Mouse (Mus musculus) neural tube, embryonic 14.5 days (tissue): ENCODE measurements around the gene Nell2. TPM values are rescaled to one million over a fixed set of nuclear protein-coding genes. Genes with fewer than 3 reads are reported as not detected.

Experiments
- ATAC-seq: fragments of 200-750 bp; cut with Nextera tagmentation; 2 replicates; pipeline ENCODE4 v1.8.0; 2017; ENCODE audit warnings: low read depth, mild to moderate bottlenecking, moderate TSS enrichment, moderate library complexity
- H3K27ac ChIP-seq: fragments of 300-500 bp; sonication (generic); 2 replicates; pipeline ENCODE4 v1.5.1; 2014; ENCODE audit warnings: low read depth, mild to moderate bottlenecking, control low read depth, low read length, moderate library complexity, mixed read lengths
- H3K27me3 ChIP-seq: fragments of 300-500 bp; sonication (generic); 2 replicates; pipeline ENCODE4 v1.6.1; 2014; ENCODE audit warnings: low read length; ENCODE audit not compliant: control insufficient read depth, insufficient read depth
- H3K36me3 ChIP-seq: fragments of 300-500 bp; sonication (generic); 2 replicates; pipeline ENCODE4 v1.6.1; 2014; ENCODE audit warnings: low read length, mixed read lengths; ENCODE audit not compliant: control insufficient read depth, insufficient read depth
- H3K4me1 ChIP-seq: fragments of 300-500 bp; sonication (generic); 2 replicates; pipeline ENCODE4 v1.6.1; 2014; ENCODE audit warnings: low read length; ENCODE audit not compliant: control insufficient read depth, insufficient read depth
- H3K4me2 ChIP-seq: fragments of 300-500 bp; sonication (generic); 2 replicates; pipeline ENCODE4 v1.6.1; 2014; ENCODE audit warnings: mild to moderate bottlenecking, low read depth, low read length, control low read depth
- H3K4me3 ChIP-seq: fragments of 300-500 bp; sonication (generic); 2 replicates; pipeline ENCODE4 v1.5.1; 2014; ENCODE audit warnings: low read depth, low read length, control low read depth, mixed read lengths
- H3K9ac ChIP-seq: fragments of 300-500 bp; sonication (generic); replicated peaks from 2 replicates; pipeline ENCODE4 v1.6.1; 2014; ENCODE audit warnings: low read depth, mild to moderate bottlenecking, control low read depth, low read length, mixed read lengths
- H3K9me3 ChIP-seq: fragments of 300-500 bp; sonication (generic); 2 replicates; pipeline ENCODE4 v1.6.1; 2016; ENCODE audit warnings: low read length; ENCODE audit not compliant: control insufficient read depth
- WGBS: fragments of 180-500 bp; shearing (Covaris S2); extraction: QIAGEN DNeasy Blood & Tissue Kit; methylation state at CpG from one replicate; pipeline ENCODE4 v1.1.7; 2014; 5-methylcytosine and 5-hydroxymethylcytosine counted together
- polyA plus RNA-seq: library from polyadenylated mRNA; unstranded; fragments of >200 nt; fragmentation: Nextera tagmentation; extraction: Ambion mirVana; gene quantifications from 2 replicates; pipeline ENCODE4 v1.2.1, GENCODE M21; 2014

Gene Nell2
- polyA plus RNA-seq, 1 experiment from 2014 or later = 217 TPM

GRCm38 (mm10) chr15:95411949-95412741 is 116.2 kb downstream of the Nell2 start:
- H3K4me3 ChIP-seq = no peak overlapping the region
- H3K9ac ChIP-seq = no peak overlapping the region
- ATAC-seq = no peak
- 27% methylated on average over 5 of the region's 5 CpGs for WGBS
- H3K36me3 ChIP-seq = no peaks in the 10 kb centered on the region
- no peak overlapping the region for H3K4me2 ChIP-seq
- 0 out of 2 replicates have a peak overlapping the region, but pooled peaks have one; percentile 3 for H3K27ac ChIP-seq
- H3K27me3 ChIP-seq = no peaks in the 10 kb centered on the region
- H3K4me1 ChIP-seq = peaks cover 6% of the 10 kb centered on the region; the same call in 1 of the 2 replicates
- H3K9me3 ChIP-seq = no peaks in the 10 kb centered on the region

DNA sequence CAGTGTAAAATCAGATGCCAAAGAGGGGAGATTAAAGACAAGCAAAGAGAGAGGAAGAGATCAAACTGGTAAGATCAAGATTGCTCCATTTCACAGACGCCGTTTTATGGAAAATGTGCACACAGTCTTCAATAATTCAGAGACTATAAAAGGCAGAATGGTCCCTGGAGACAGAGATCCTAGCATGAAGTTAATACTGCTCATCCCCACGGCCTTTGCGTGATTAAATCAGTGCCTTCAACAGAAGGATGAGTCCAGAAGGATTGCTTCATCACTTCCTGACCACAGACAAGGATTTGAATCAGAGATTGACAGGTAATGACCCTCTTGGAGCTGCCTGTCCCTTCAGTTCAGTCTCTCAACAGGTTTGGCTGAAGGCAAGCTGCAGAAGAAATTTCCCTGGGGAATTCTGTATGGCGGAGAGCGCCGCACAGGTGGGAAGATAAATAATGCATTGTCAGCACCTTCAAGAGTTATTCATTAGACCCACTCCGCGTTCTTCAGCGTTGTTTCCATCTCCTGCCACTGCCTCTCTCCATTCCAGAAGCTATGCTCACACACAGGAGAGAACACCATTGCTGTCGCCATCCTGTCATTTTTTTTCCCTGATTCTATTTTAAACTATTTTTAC is 118.0 kb downstream of the Nell2 start:
- Histone ChIP-seq H3K27ac (no peak overlapping the region), H3K36me3 (no peaks in the 10 kb centered on the region)

DNA sequence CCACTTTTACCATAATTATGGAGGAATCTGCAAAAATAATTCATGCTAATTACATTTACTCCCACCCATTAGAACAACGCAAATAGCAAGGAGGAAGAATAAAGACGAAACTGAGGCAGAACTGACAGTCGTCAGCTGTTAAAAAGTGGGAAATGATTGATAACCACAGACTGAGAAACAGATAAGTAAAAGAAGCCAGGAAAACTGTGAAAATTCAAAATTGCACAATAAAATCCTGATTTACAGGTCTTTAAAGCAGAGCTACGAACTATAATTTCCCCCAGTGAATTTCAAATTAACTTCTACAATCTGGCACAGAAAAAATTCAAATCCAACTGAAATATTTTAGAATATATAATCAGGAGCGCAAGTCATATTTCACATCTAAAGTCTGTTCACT is 138.0 kb downstream of the Nell2 start:
- Histone ChIP-seq H3K4me3 (no peak overlapping the region), H3K9me3 (no peaks in the 10 kb centered on the region), H3K27ac (no peak overlapping the region), H3K4me2 (no peak overlapping the region), H3K4me1 (no peaks in the 10 kb centered on the region), H3K9ac (no peak overlapping the region), H3K36me3 (no peaks in the 10 kb centered on the region), H3K27me3 (no peaks in the 10 kb centered on the region)
- no peak for ATAC-seq
- WGBS = 77% methylated on average over 5 of the region's 5 CpGs

More for the DNA sequence above, 118.0 kb downstream of the Nell2 start:
- no peaks in the 10 kb centered on the region for H3K27me3 ChIP-seq
- H3K9ac ChIP-seq = no peak overlapping the region
- ATAC-seq = no peak
- H3K4me1 ChIP-seq = peaks cover 6% of the 10 kb centered on the region; the same call in 1 of the 2 replicates
- WGBS = 55% methylated on average over 11 of the region's 11 CpGs
- no peaks in the 10 kb centered on the region for H3K9me3 ChIP-seq
- H3K4me3 ChIP-seq = no peak overlapping the region
- H3K4me2 ChIP-seq = no peak overlapping the region

DNA sequence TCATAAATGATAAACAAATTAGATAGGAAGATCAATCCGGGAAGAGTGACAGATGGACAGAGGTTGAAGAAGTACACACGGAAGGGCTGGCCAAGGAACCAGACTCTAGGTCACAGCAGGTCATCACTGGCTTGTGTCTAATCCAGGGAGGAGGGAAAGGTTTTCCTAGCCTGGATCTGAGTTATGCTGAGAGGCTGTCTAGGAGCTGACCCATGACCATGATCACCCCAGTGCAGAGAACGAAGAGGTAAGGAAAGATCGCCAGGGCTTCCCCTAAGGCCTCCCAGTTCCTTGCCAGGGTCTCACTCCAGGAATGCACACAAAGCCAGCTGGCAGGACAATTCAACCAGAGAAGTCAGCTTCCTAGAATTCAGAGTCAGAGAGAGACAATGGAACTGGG is 139.4 kb downstream of the Nell2 start:
- no peak overlapping the region for H3K4me3 ChIP-seq
- H3K9me3 ChIP-seq = no peaks in the 10 kb centered on the region
- 0 out of 2 replicates have a peak, but pooled peaks cover under 1% of the 10 kb centered on the region for H3K36me3 ChIP-seq
- WGBS = 82% methylated on average over 4 of the region's 4 CpGs
- no peak for ATAC-seq
- no peak overlapping the region for H3K27ac ChIP-seq
- no peaks in the 10 kb centered on the region for H3K4me1 ChIP-seq
- no peak overlapping the region for H3K4me2 ChIP-seq
- H3K27me3 ChIP-seq = no peaks in the 10 kb centered on the region
- H3K9ac ChIP-seq = no peak overlapping the region

DNA sequence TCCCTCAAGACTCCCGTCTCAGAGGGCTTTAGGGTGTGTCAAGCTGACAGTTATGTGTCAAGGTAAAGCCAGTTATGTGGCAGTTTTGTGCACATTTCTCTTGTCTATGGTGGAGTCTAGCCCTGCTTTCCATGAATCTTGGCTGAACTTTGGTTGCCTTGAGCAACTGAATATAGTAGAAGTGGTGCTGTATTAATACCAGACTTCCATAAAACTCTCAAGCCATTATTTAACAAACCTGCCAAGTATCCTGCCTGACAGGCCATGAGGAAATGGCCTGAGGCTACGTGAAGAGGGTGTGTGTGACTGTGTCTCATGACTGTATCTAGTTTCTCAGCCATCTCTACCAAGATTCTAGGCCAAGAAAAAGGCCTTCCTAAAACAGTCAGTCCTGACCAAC is 147.5 kb downstream of the Nell2 start:
- no peak for ATAC-seq
- Histone ChIP-seq H3K27ac (no peak overlapping the region), H3K9me3 (no peaks in the 10 kb centered on the region), H3K4me3 (no peak overlapping the region), H3K27me3 (no peaks in the 10 kb centered on the region), H3K9ac (no peak overlapping the region), H3K4me1 (no peaks in the 10 kb centered on the region), H3K36me3 (0 out of 2 replicates have a peak, but pooled peaks cover 5% of the 10 kb centered on the region), H3K4me2 (no peak overlapping the region)
- 76% methylated on average over 2 of the region's 2 CpGs for WGBS

- Histone ChIP-seq H3K4me2 (no peak overlapping the region), H3K4me1 (no peaks in the 10 kb centered on the region), H3K27ac (peak overlapping the region; percentile 28; the same call in 1 of the 2 replicates), H3K27me3 (no peaks in the 10 kb centered on the region), H3K36me3 (no peaks in the 10 kb centered on the region), H3K4me3 (no peak overlapping the region), H3K9me3 (no peaks in the 10 kb centered on the region), H3K9ac (no peak overlapping the region)
- 66% methylated on average over 16 of the region's 16 CpGs for WGBS
- ATAC-seq = no peak
Measured at GRCm38 (mm10) chr15:95370720-95371395, 157.5 kb downstream of the Nell2 start.

GRCm38 (mm10) chr15:95368185-95368584 is 160.2 kb downstream of the Nell2 start:
- H3K9ac ChIP-seq = no peak overlapping the region

DNA sequence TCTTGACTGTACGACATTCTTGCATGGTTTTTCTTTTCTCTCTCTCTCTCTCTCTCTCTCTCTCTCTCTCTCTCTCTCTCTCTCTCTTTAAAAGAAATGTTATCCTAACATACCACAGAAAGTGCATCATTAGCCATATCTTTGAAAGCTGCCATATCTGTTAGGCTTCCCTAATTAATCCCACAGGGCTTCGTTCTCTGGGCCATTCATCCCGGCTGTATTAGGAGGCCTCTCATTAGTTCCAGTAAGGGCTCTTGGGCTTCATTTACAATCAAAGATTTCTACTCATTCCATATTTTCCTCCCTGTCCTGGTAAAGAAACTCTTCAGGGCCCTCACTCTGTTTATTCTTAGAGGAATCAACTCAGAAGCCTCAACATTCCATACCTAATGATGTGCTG is 161.9 kb downstream of the Nell2 start:
- no peaks in the 10 kb centered on the region for H3K9me3 ChIP-seq
- H3K9ac ChIP-seq = no peak overlapping the region
- H3K4me1 ChIP-seq = no peaks in the 10 kb centered on the region
- H3K4me3 ChIP-seq = no peak overlapping the region
- no peak for ATAC-seq
- no peak overlapping the region for H3K27ac ChIP-seq
- H3K36me3 ChIP-seq = no peaks in the 10 kb centered on the region
- no peak overlapping the region for H3K4me2 ChIP-seq
- WGBS = 67% methylated on average over 3 of the region's 3 CpGs
- H3K27me3 ChIP-seq = no peaks in the 10 kb centered on the region

More at GRCm38 (mm10) chr15:95368185-95368584, 160.2 kb downstream of the Nell2 start:
- Histone ChIP-seq H3K4me3 (no peak overlapping the region), H3K4me1 (no peaks in the 10 kb centered on the region), H3K27me3 (no peaks in the 10 kb centered on the region), H3K27ac (no peak overlapping the region), H3K36me3 (no peaks in the 10 kb centered on the region), H3K9me3 (no peaks in the 10 kb centered on the region), H3K4me2 (no peak overlapping the region)
- WGBS = 94% methylated on average over 10 of the region's 10 CpGs
- ATAC-seq = no peak

DNA sequence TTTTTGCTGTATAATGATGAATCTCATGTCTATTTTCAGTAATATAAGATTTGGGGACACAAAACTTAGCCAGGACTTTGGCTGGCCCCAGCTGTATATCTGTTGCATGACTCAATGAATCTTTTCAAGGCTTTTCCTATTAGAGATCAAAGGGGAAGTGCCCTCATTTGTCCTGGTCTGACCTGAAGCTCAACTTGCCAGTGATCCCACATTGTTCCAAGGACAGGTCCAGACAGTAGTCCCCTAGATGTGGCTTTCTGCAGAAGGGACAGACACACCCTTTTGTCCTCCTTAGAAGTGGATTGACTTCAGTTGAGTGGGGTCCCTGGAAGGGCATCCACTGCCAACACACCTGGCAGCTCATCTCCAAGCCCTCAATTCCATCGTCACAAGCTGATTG is 173.6 kb downstream of the Nell2 start:
- Histone ChIP-seq H3K27ac (no peak overlapping the region), H3K9ac (no peak overlapping the region), H3K36me3 (no peaks in the 10 kb centered on the region), H3K9me3 (no peaks in the 10 kb centered on the region), H3K27me3 (no peaks in the 10 kb centered on the region), H3K4me3 (no peak overlapping the region), H3K4me1 (no peaks in the 10 kb centered on the region), H3K4me2 (no peak overlapping the region)
- WGBS = 68% methylated on average over 1 of the region's 1 CpGs
- no peak for ATAC-seq
